Mouse (Mus musculus): ENCODE measurements around the gene Zfp593. TPM values are rescaled to one million over a fixed set of nuclear protein-coding genes. Genes with fewer than 3 reads are reported as not detected.
"Not testable (repeated sequence)": the region's sequence is repeated elsewhere in the genome, so short reads cannot be mapped to it uniquely, and the experiment has no call there.

Zfp593 gene
- polyA plus RNA-seq, 1 experiment from 2014 or later, result 15.7 TPM

DNA sequence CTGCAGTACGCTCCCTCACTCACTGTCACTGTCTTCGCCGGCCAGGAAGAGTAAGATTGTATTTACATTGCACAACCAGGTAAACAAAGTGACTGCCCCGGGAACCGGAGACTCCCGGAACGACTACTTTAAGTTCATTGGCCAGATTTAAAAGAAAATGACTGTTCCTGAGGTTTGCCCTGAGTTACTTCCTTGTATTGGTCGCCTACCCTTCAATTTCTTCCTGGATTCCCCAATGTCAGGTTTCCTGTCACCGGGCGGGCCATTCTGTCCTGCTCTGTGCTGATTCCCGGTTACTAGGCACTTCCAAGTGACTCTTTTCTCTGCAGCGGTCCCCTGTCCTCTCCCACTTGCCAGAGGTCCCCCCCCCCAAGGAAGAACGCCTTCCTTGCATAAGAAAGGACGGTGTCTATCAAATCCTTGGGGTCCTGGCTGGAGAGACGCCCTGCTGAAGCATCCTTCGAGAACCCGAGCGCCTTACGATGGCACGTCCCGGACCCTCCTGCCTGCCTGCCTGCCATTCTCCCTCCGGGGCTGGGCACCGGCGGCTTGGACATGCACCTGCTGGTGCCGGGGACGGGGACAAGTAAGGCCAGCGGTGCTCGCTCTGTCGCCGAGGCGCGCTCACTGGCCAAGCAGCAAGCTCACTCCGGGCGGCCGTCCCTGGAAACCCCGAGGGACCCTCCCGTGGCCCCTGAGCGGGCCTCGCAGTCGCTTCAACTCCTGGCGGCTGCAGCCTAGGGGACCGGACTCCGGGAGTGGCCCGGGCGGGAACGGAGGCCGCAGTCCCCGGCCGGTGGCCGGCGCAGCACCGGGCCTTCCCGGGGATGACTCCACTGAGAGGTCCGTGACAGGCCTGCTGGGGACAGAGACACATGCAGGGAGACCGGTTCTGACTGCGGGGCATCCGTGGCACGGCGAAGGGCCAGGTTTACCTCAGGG, 41.1 kb upstream of the Zfp593 start:
- H3K27me3 ChIP-seq (replicated peaks; ENCODE audit: control insufficient read depth, insufficient read depth, low read length), result no peaks in the 10 kb centered on the region
- DNase-seq (ENCODE audit: low spot score) (no peak), ATAC-seq (ENCODE audit: low read depth) (peak; percentile 2)
- H3K4me2 ChIP-seq (ENCODE audit: low read depth, low read length), result peak overlapping the region; percentile 94
- peaks cover 15% of the 10 kb centered on the region for H3K4me1 ChIP-seq (ENCODE audit: control insufficient read depth, insufficient read depth, low read length)
- H3K36me3 ChIP-seq (ENCODE audit: control insufficient read depth, insufficient read depth, low read length), result peaks cover 26% of the 10 kb centered on the region
- H3K9me3 ChIP-seq (ENCODE audit: control insufficient read depth, low read length), result no peaks in the 10 kb centered on the region
- WGBS, result 6% methylated on average over 21 of the region's 59 CpGs
- H3K4me3 ChIP-seq (ENCODE audit: low read depth, low read length), result peak overlapping the region; percentile 98
- H3K27ac ChIP-seq (replicated peaks; ENCODE audit: low read depth, low read length), result peak overlapping the region; percentile 99
- peak overlapping the region; percentile 98 for H3K9ac ChIP-seq (ENCODE audit: low read depth, low read length)

DNA sequence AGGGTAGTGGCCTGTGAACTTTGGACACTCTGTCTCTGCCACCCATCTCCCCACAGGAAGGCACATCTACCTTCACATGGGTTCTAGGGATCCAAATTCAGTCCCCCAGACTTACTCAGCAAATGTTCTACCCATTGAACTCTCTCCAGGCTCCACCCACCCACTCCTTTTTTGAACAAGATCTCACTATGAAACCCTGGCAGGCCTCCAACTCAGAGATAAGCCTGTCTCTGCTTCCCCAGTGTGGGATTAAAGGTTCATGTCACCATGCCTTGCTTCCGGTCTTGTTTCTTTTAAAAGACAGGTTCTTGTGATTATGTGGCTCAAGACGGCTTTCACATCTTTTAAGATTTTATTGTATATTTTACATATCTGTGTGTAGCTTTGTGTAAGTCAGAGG, 39.5 kb upstream of the Zfp593 start:
- Histone ChIP-seq H3K36me3 (ENCODE audit: control insufficient read depth, insufficient read depth, low read length) (peaks cover 41% of the 10 kb centered on the region), H3K9me3 (ENCODE audit: control insufficient read depth, low read length) (no peaks in the 10 kb centered on the region), H3K4me2 (ENCODE audit: low read depth, low read length) (no peak overlapping the region), H3K27me3 (replicated peaks; ENCODE audit: control insufficient read depth, insufficient read depth, low read length) (no peaks in the 10 kb centered on the region), H3K4me3 (ENCODE audit: low read depth, low read length) (no peak overlapping the region), H3K4me1 (ENCODE audit: control insufficient read depth, insufficient read depth, low read length) (peaks cover 15% of the 10 kb centered on the region), H3K9ac (ENCODE audit: low read depth, low read length) (no peak overlapping the region), H3K27ac (replicated peaks; ENCODE audit: low read depth, low read length) (no peak overlapping the region)
- ATAC-seq (ENCODE audit: low read depth) (no peak), DNase-seq (ENCODE audit: low spot score) (no peak)
- WGBS, result 89% methylated on average over 2 of the region's 2 CpGs

DNA sequence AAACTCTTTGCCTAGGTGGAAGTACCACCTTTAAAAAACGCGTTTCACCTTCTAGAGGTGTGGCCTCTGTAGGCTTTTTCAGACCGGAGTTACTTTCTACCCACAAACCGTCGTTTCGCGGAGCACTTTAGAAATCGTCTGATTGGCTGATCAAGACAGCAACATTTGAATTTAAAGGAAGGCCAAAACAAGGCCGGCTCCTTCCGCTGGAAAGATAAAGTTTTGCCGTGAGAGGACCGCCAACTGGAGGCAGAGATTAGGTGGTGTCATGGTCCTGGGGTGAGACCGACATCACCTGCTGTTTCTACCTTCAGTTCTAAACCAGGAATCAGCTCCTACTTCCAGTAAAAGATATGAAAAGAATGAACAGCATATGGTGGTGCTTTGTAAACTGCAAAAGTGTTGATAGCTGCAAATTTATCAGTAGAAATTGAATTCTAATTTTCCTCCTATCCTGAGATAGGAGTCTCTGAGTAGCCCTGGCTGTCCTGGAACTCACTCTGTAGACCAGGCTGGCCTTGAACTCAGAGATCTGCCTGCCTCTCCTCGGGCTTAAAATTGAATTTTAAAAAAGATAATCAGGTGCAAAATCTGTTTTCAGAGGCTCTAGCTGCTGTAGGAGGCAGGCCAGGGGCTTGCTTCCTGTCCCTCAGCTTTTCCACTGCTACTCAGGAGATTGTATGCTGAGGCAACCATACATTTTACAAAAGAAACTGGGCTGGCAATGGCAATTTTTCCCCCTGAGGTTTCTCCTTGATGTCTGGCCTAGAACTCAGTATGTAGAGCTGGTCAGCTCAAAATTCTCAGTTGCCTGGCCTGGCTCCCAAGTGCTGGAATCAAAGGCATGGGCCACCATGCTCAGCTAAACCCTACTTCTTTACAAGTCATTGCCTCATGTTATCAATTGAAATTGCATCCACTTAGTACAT, 28.3 kb upstream of the Zfp593 start:
- Histone ChIP-seq H3K9me3 (ENCODE audit: control insufficient read depth, low read length) (no peaks in the 10 kb centered on the region), H3K36me3 (ENCODE audit: control insufficient read depth, insufficient read depth, low read length) (peaks cover 30% of the 10 kb centered on the region), H3K27ac (replicated peaks; ENCODE audit: low read depth, low read length) (peak overlapping the region; percentile 35), H3K4me1 (ENCODE audit: control insufficient read depth, insufficient read depth, low read length) (peaks cover 6% of the 10 kb centered on the region), H3K4me2 (ENCODE audit: low read depth, low read length) (peak overlapping the region; percentile 46), H3K27me3 (replicated peaks; ENCODE audit: control insufficient read depth, insufficient read depth, low read length) (no peaks in the 10 kb centered on the region), H3K4me3 (ENCODE audit: low read depth, low read length) (peak overlapping the region; percentile 14), H3K9ac (ENCODE audit: low read depth, low read length) (peak overlapping the region; percentile 40; the same call in 1 of the 2 replicates)
- WGBS, result 4% methylated on average over 14 of the region's 14 CpGs
- DNase-seq (ENCODE audit: low spot score) (peak; percentile 89), ATAC-seq (ENCODE audit: low read depth) (no peak)

DNA sequence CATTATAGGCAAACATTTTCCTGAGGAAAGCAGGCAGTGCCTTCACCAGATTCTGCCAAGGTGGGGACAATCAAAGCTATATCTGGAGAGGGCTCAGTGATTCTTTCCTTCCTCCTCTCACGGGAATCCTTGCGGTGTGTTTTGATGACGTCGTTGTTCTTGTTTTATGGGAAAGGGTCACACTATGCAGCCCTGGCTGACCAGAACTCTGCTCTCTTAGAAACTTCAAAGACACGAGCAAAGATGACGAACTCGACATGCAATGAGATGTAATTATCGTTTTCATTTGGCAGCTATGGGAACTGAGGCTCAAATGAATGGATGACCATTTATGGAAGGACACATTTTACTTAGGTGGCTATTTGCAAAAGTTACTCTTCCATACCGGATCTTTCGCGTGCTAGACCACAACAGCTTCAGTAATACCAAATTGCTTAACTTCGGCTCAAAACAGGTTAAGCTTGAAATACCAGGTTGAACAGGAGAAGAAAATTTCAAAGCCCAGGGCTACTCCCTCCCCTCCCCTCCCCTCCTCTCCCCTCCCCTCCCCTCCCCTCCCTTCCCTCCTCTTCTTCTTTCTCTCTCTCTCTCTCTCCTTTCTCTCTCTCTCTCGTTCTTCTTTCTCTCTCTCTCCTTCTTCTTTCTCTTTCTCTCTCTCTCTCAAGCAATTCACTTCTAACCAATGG, 27.5 kb upstream of the Zfp593 start:
- Histone ChIP-seq H3K9ac (ENCODE audit: low read depth, low read length) (0 out of 2 replicates have a peak overlapping the region, but pooled peaks have one; percentile 40), H3K4me3 (ENCODE audit: low read depth, low read length) (peak overlapping the region; percentile 14), H3K27me3 (replicated peaks; ENCODE audit: control insufficient read depth, insufficient read depth, low read length) (no peaks in the 10 kb centered on the region), H3K4me1 (ENCODE audit: control insufficient read depth, insufficient read depth, low read length) (peaks cover 6% of the 10 kb centered on the region), H3K9me3 (ENCODE audit: control insufficient read depth, low read length) (no peaks in the 10 kb centered on the region), H3K27ac (replicated peaks; ENCODE audit: low read depth, low read length) (no peak overlapping the region; the same call in 1 of the 2 replicates), H3K36me3 (ENCODE audit: control insufficient read depth, insufficient read depth, low read length) (peaks cover 22% of the 10 kb centered on the region), H3K4me2 (ENCODE audit: low read depth, low read length) (peak overlapping the region; percentile 46)
- ATAC-seq (ENCODE audit: low read depth), result no peak
- no peak for DNase-seq (ENCODE audit: low spot score)
- WGBS, result 20% methylated on average over 13 of the region's 13 CpGs

DNA sequence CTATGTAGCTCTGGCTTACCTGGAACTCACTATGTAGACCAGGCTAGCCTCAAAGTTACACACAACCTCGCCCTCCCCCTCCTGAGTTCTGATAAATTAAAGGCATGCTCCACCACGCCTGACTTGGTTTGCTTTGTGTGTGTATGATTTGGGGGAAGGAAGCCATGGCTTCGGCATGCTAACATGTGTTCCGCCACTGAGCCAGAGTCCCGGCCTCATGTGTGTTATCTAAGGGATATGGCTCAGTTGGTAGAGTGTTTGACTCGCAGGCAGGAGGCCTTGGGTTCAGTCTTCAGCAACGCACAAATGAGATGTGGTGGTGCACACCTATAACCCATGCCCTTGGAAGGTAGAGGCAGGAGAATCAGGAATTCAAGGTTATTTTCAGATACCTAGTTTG, 26.6 kb upstream of the Zfp593 start:
- Histone ChIP-seq H3K4me3 (ENCODE audit: low read depth, low read length) (no peak overlapping the region), H3K4me1 (ENCODE audit: control insufficient read depth, insufficient read depth, low read length) (peaks cover 6% of the 10 kb centered on the region), H3K27ac (replicated peaks; ENCODE audit: low read depth, low read length) (no peak overlapping the region), H3K36me3 (ENCODE audit: control insufficient read depth, insufficient read depth, low read length) (peaks cover 13% of the 10 kb centered on the region), H3K9ac (ENCODE audit: low read depth, low read length) (no peak overlapping the region), H3K4me2 (ENCODE audit: low read depth, low read length) (no peak overlapping the region), H3K9me3 (ENCODE audit: control insufficient read depth, low read length) (no peaks in the 10 kb centered on the region), H3K27me3 (replicated peaks; ENCODE audit: control insufficient read depth, insufficient read depth, low read length) (no peaks in the 10 kb centered on the region)
- no peak for DNase-seq (ENCODE audit: low spot score)
- 78% methylated on average over 7 of the region's 7 CpGs for WGBS
- ATAC-seq (ENCODE audit: low read depth), result no peak

DNA sequence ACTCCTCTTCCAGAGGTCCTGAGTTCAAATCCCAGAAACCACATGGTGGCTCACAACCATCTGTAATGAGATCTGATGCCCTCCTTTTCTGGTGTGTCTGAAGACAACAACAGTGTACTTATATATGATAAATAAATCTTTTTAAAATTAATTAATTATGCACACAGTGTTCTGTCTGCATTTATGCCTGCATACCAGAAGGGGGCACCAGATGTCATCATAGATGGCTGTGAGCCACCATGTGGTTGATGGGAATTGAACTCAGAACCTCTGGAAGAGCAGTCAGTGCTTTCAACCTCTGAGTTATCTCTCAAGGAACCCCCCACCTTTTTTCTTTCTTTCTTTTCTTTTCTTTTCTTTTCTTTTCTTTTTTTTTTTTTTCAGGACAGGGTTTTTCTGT, 24.2 kb upstream of the Zfp593 start:
- ATAC-seq (ENCODE audit: low read depth); H3K4me1 ChIP-seq (ENCODE audit: control insufficient read depth, insufficient read depth, low read length); H3K9me3 ChIP-seq (ENCODE audit: control insufficient read depth, low read length); H3K27me3 ChIP-seq (replicated peaks; ENCODE audit: control insufficient read depth, insufficient read depth, low read length); H3K4me3 ChIP-seq (ENCODE audit: low read depth, low read length); H3K4me2 ChIP-seq (ENCODE audit: low read depth, low read length); H3K36me3 ChIP-seq (ENCODE audit: control insufficient read depth, insufficient read depth, low read length); H3K9ac ChIP-seq (ENCODE audit: low read depth, low read length); H3K27ac ChIP-seq (replicated peaks; ENCODE audit: low read depth, low read length); DNase-seq (ENCODE audit: low spot score): not testable (repeated sequence)

DNA sequence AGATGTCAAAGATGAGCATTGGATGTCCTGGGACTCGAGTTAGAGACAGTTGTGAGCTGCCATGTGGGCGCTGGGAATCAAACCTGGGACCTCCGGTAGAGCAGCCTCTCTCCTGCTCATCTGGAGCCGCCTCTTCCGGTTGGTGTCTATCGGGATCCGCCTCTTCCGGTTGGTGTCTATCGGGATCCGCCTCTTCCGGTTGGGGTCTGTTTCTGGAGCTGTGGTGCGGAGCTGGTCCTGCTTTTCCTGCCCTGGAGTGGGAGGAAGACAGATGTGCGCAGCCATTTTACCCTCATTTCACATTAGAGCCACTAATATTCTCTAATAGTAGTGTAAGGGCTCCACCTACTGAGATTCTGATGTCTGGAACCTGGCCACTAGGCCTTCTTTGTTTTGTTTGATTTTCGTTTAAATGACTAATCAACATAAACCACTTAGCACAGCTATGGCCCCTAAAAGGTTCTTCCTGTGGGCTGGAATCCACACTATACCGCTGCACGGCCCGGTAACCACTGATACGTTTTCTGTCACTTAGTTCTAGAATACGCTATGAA, 22.8 kb upstream of the Zfp593 start:
- Histone ChIP-seq H3K27me3 (replicated peaks; ENCODE audit: control insufficient read depth, insufficient read depth, low read length) (no peaks in the 10 kb centered on the region), H3K4me3 (ENCODE audit: low read depth, low read length) (no peak overlapping the region), H3K4me2 (ENCODE audit: low read depth, low read length) (no peak overlapping the region), H3K27ac (replicated peaks; ENCODE audit: low read depth, low read length) (no peak overlapping the region), H3K36me3 (ENCODE audit: control insufficient read depth, insufficient read depth, low read length) (no peaks in the 10 kb centered on the region), H3K9me3 (ENCODE audit: control insufficient read depth, low read length) (no peaks in the 10 kb centered on the region), H3K9ac (ENCODE audit: low read depth, low read length) (no peak overlapping the region), H3K4me1 (ENCODE audit: control insufficient read depth, insufficient read depth, low read length) (peaks cover 6% of the 10 kb centered on the region)
- ATAC-seq (ENCODE audit: low read depth) (no peak), DNase-seq (ENCODE audit: low spot score) (no peak)
- 87% methylated on average over 19 of the region's 19 CpGs for WGBS
